Mouse (Mus musculus) erythroid progenitor cell, adult 5-6 weeks (primary cell): ENCODE results near the gene Fndc4. TPM values are rescaled to one million over a fixed set of nuclear protein-coding genes. Genes with fewer than 3 reads are reported as not detected.

ENCODE experiments used
- ATAC-seq: replicated peaks from 2 replicates; pipeline ENCODE4 v1.8.0; 2016; ENCODE audit warnings: moderate number of reproducible peaks, mild to moderate bottlenecking, moderate TSS enrichment, inconsistent platforms; ENCODE audit not compliant: poor library complexity, low FRiP score, severe bottlenecking
- total RNA-seq, 2 experiments: library from RNA; stranded (forward) in 1 of 2; stranded (reverse) in 1 of 2; fragments of 150-400 nt in 1 of 2; fragments of 186-747, 209-891 nt in 1 of 2; gene quantifications; 2 replicates each; pipeline versions ENCODE4 v1.2.3 to v1.2.4; 2015 to 2017; ENCODE audit warnings: low replicate concordance in 2 of 2

The Fndc4 gene
- total RNA-seq, 2 experiments from 2014 or later: 0.08 TPM; not detected in 1

GRCm38 (mm10) chr5:31267686-31268085, 28.2 kb downstream of the Fndc4 start:
- no peak for ATAC-seq

- no peak for ATAC-seq
Observed at GRCm38 (mm10) chr5:31266101-31266500, 29.8 kb downstream of the Fndc4 start.

GRCm38 (mm10) chr5:31257616-31258015, 38.3 kb downstream of the Fndc4 start:
- ATAC-seq: no peak

- ATAC-seq: no peak
Observed at GRCm38 (mm10) chr5:31255971-31256370, 39.9 kb downstream of the Fndc4 start.

- ATAC-seq: no peak
Observed at GRCm38 (mm10) chr5:31255381-31255780, 40.5 kb downstream of the Fndc4 start.

GRCm38 (mm10) chr5:31254901-31255300, 41.0 kb downstream of the Fndc4 start:
- no peak for ATAC-seq

GRCm38 (mm10) chr5:31254452-31254851, 41.4 kb downstream of the Fndc4 start:
- no peak for ATAC-seq

GRCm38 (mm10) chr5:31253806-31254205, 42.1 kb downstream of the Fndc4 start:
- ATAC-seq: no peak

- ATAC-seq: no peak
Observed at GRCm38 (mm10) chr5:31252795-31253545, 42.9 kb downstream of the Fndc4 start.

- no peak for ATAC-seq
Observed at GRCm38 (mm10) chr5:31252151-31252550, 43.7 kb downstream of the Fndc4 start.

GRCm38 (mm10) chr5:31251541-31252101, 44.3 kb downstream of the Fndc4 start, which contains the start of gene Krtcap3:
Krtcap3 (plus strand) TSS chr5:31251691.
- ATAC-seq: no peak

GRCm38 (mm10) chr5:31250716-31251115, 45.2 kb downstream of the Fndc4 start:
- ATAC-seq: no peak

Other genes with a start within 250 kb of the Fndc4 start
- gene Atraid, start 247.8 kb downstream of the Fndc4 start, total RNA-seq (2015; ENCODE audit: low replicate concordance): 38.6 and 49.9 TPM in 2 replicates
- gene Atraid, start 247.8 kb downstream of the Fndc4 start, total RNA-seq (2017; ENCODE audit: low replicate concordance): 15.1 and 16.0 TPM in 2 replicates
- not detected in 2 replicates for gene Slc5a6, start 247.2 kb downstream of the Fndc4 start, total RNA-seq (2015; ENCODE audit: low replicate concordance)
- not detected in 2 replicates for gene Slc5a6, start 247.2 kb downstream of the Fndc4 start, total RNA-seq (2017; ENCODE audit: low replicate concordance)
- gene Cad, start 241.3 kb downstream of the Fndc4 start, total RNA-seq (2015; ENCODE audit: low replicate concordance): 19.3 and 24.9 TPM in 2 replicates
- gene Cad, start 241.3 kb downstream of the Fndc4 start, total RNA-seq (2017; ENCODE audit: low replicate concordance): 3.5 and 11.3 TPM in 2 replicates
- gene Dnajc5g, start 189.8 kb downstream of the Fndc4 start, total RNA-seq (2015; ENCODE audit: low replicate concordance): not detected in 2 replicates
- gene Dnajc5g, start 189.8 kb downstream of the Fndc4 start, total RNA-seq (2017; ENCODE audit: low replicate concordance): not detected in 2 replicates
- gene Slc30a3, start 187.8 kb downstream of the Fndc4 start, total RNA-seq (2015; ENCODE audit: low replicate concordance): not detected in 2 replicates
- gene Slc30a3, start 187.8 kb downstream of the Fndc4 start, total RNA-seq (2017; ENCODE audit: low replicate concordance): not detected in 2 replicates
- not detected in 2 replicates for gene Trim54, start 179.4 kb downstream of the Fndc4 start, total RNA-seq (2015; ENCODE audit: low replicate concordance)
- not detected in 2 replicates for gene Trim54, start 179.4 kb downstream of the Fndc4 start, total RNA-seq (2017; ENCODE audit: low replicate concordance)
- gene Ucn, start 157.3 kb downstream of the Fndc4 start, total RNA-seq (2015; ENCODE audit: low replicate concordance): not detected in 2 replicates
- not detected in 2 replicates for gene Ucn, start 157.3 kb downstream of the Fndc4 start, total RNA-seq (2017; ENCODE audit: low replicate concordance)
- 1.3 and 11.5 TPM in 2 replicates for gene Mpv17, start 141.8 kb downstream of the Fndc4 start, total RNA-seq (2015; ENCODE audit: low replicate concordance)
- gene Mpv17, start 141.8 kb downstream of the Fndc4 start, total RNA-seq (2017; ENCODE audit: low replicate concordance): 0.23 and 4.7 TPM in 2 replicates
- gene Gm29609, start 116.2 kb downstream of the Fndc4 start, total RNA-seq (2015; ENCODE audit: low replicate concordance): 4.6 TPM in 1 of 2 replicates, not detected in the other
- not detected in 2 replicates for gene Gm29609, start 116.2 kb downstream of the Fndc4 start, total RNA-seq (2017; ENCODE audit: low replicate concordance)
- 45.4 and 54.5 TPM in 2 replicates for gene Gtf3c2, start 115.9 kb downstream of the Fndc4 start, total RNA-seq (2015; ENCODE audit: low replicate concordance)
- 29.9 and 130 TPM in 2 replicates for gene Gtf3c2, start 115.9 kb downstream of the Fndc4 start, total RNA-seq (2017; ENCODE audit: low replicate concordance)
- 22.6 and 31.7 TPM in 2 replicates for gene Snx17, start 102.9 kb downstream of the Fndc4 start, total RNA-seq (2015; ENCODE audit: low replicate concordance)
- gene Snx17, start 102.9 kb downstream of the Fndc4 start, total RNA-seq (2017; ENCODE audit: low replicate concordance): 16.3 and 39.3 TPM in 2 replicates
- gene Eif2b4, start 102.7 kb downstream of the Fndc4 start, total RNA-seq (2015; ENCODE audit: low replicate concordance): 36.5 and 60.5 TPM in 2 replicates
- 8.2 and 53.5 TPM in 2 replicates for gene Eif2b4, start 102.7 kb downstream of the Fndc4 start, total RNA-seq (2017; ENCODE audit: low replicate concordance)
- gene Zfp513, start 93.8 kb downstream of the Fndc4 start, total RNA-seq (2015; ENCODE audit: low replicate concordance): 6.8 and 9.2 TPM in 2 replicates
- 10.8 and 15.4 TPM in 2 replicates for gene Zfp513, start 93.8 kb downstream of the Fndc4 start, total RNA-seq (2017; ENCODE audit: low replicate concordance)
- 166 and 178 TPM in 2 replicates for gene Ppm1g, start 75.4 kb downstream of the Fndc4 start, total RNA-seq (2015; ENCODE audit: low replicate concordance)
- gene Ppm1g, start 75.4 kb downstream of the Fndc4 start, total RNA-seq (2017; ENCODE audit: low replicate concordance): 214 and 223 TPM in 2 replicates
- 22.2 and 45.4 TPM in 2 replicates for gene Nrbp1, start 55.2 kb downstream of the Fndc4 start, total RNA-seq (2015; ENCODE audit: low replicate concordance)
- 39.4 and 44.4 TPM in 2 replicates for gene Nrbp1, start 55.2 kb downstream of the Fndc4 start, total RNA-seq (2017; ENCODE audit: low replicate concordance)
- not detected in 2 replicates for gene Gm9970, start 54.8 kb downstream of the Fndc4 start, total RNA-seq (2015; ENCODE audit: low replicate concordance)
- not detected in 2 replicates for gene Gm9970, start 54.8 kb downstream of the Fndc4 start, total RNA-seq (2017; ENCODE audit: low replicate concordance)
- gene Krtcap3, start 44.4 kb downstream of the Fndc4 start, total RNA-seq (2015; ENCODE audit: low replicate concordance): not detected in 2 replicates
- gene Krtcap3, start 44.4 kb downstream of the Fndc4 start, total RNA-seq (2017; ENCODE audit: low replicate concordance): not detected in 2 replicates
- gene Ift172, start 5.0 kb downstream of the Fndc4 start, total RNA-seq (2015; ENCODE audit: low replicate concordance): 2.9 and 10.5 TPM in 2 replicates
- gene Ift172, start 5.0 kb downstream of the Fndc4 start, total RNA-seq (2017; ENCODE audit: low replicate concordance): 5.7 and 10.3 TPM in 2 replicates
- not detected in 2 replicates for gene Gckr, start 1.4 kb upstream of the Fndc4 start, total RNA-seq (2015; ENCODE audit: low replicate concordance)
- gene Gckr, start 1.4 kb upstream of the Fndc4 start, total RNA-seq (2017; ENCODE audit: low replicate concordance): not detected in 2 replicates
- 4.7 and 12.6 TPM in 2 replicates for gene Zfp512, start 156.4 kb upstream of the Fndc4 start, total RNA-seq (2015; ENCODE audit: low replicate concordance)
- 14.2 and 33.2 TPM in 2 replicates for gene Zfp512, start 156.4 kb upstream of the Fndc4 start, total RNA-seq (2017; ENCODE audit: low replicate concordance)
- gene 4930548H24Rik, start 189.7 kb upstream of the Fndc4 start, total RNA-seq (2015; ENCODE audit: low replicate concordance): not detected in 2 replicates
- gene 4930548H24Rik, start 189.7 kb upstream of the Fndc4 start, total RNA-seq (2017; ENCODE audit: low replicate concordance): not detected in 2 replicates
- 1.3 and 6.1 TPM in 2 replicates for gene Gpn1, start 198.7 kb upstream of the Fndc4 start, total RNA-seq (2015; ENCODE audit: low replicate concordance)
- 1.4 TPM in 1 of 2 replicates, not detected in the other for gene Gpn1, start 198.7 kb upstream of the Fndc4 start, total RNA-seq (2017; ENCODE audit: low replicate concordance)
- gene Slc4a1ap, start 230.9 kb upstream of the Fndc4 start, total RNA-seq (2015; ENCODE audit: low replicate concordance): 17.3 and 39.8 TPM in 2 replicates
- gene Slc4a1ap, start 230.9 kb upstream of the Fndc4 start, total RNA-seq (2017; ENCODE audit: low replicate concordance): 29.6 and 41.9 TPM in 2 replicates
- 12.6 TPM in 2 replicates for gene Supt7l, start 231.7 kb upstream of the Fndc4 start, total RNA-seq (2015; ENCODE audit: low replicate concordance)
- 5.9 and 14.6 TPM in 2 replicates for gene Supt7l, start 231.7 kb upstream of the Fndc4 start, total RNA-seq (2017; ENCODE audit: low replicate concordance)